In genomic region chr5:86352966-86353365, GRCm38 (mm10) we compare ENCODE assay signal across 9 mouse cellular contexts. TPM values are rescaled to one million over a fixed set of nuclear protein-coding genes. Genes with fewer than 3 reads are reported as not detected.
A peak's percentile ranks its signal among the peaks of the same experiment; 100 is the strongest.
DNase-seq lines count a peak whose midpoint lies in the region; TF ChIP-seq lines count a peak whose summit lies in the region.
"Had no signal": no experiment of that assay in that cellular context is flagged by ENCODE, and none has a peak within 500 bp of the region (broad histone marks: within the 10 kb centered on the region; RNA-seq: fewer than 3 reads in every experiment).

No protein-coding gene starts in this region.

- TF ChIP-seq CTCF in cortical plate, adult 2 months (IDR thresholded peaks at IDR 0.05; ENCODE audit: extremely low read depth, insufficient read depth, low read length) = peak; percentile 26; the same call in 1 of the 2 replicates

- H3K27ac ChIP-seq in cortical plate, adult 2 months (ENCODE audit: insufficient read depth, low read length) = no peak overlapping the region

- DNase-seq in heart, adult 18-20 months = peak; percentile 27 to 53
- DNase-seq in heart, adult 11 months = no peak
- peak; percentile 14 for DNase-seq in urinary bladder, postnatal 14 days (ENCODE audit: low spot score)
- DNase-seq in urinary bladder, adult 2 months (ENCODE audit: low spot score) = no peak
- peak; percentile 8 for DNase-seq in kidney, postnatal 14 days
- peak; percentile 15 for DNase-seq in right cerebral cortex, adult 18-20 months
- no peak for DNase-seq in spleen, postnatal 36 days (ENCODE audit: low spot score in 2 of 2)

- H3K4me3 ChIP-seq in cortical plate, adult 2 months (ENCODE audit: insufficient read depth, low read length) = no peak overlapping the region

- no peak for TF ChIP-seq POLR2A in cortical plate, adult 2 months (IDR thresholded peaks at IDR 0.05; ENCODE audit: extremely low read depth, insufficient read depth, low read length)

- no peaks in the 10 kb centered on the region for H3K4me1 ChIP-seq in cortical plate, adult 2 months (ENCODE audit: control insufficient read depth, insufficient read depth, low read length)

RNA-seq across cellular contexts. Expression of gene Tmprss11d, which starts 20.3 kb away (rescaled TPM):
- not detected for total RNA-seq in heart, adult 18-20 months (2021)
- polyA plus RNA-seq in urinary bladder, adult 2 months (2012; rRNA removed) = not detected in 2 replicates
- not detected in 2 replicates for polyA plus RNA-seq in cortical plate, adult 2 months (2012; rRNA removed)
- polyA plus RNA-seq: large intestine, adult 2 months had no signal

Comparison
In these comparisons a context has a peak if more than half of its experiments do, and no peak if none do; other contexts are left out.
1. DNase-seq: peak in heart, adult 18-20 months (2 of 2), urinary bladder, postnatal 14 days (single experiment), kidney, postnatal 14 days (single experiment) and right cerebral cortex, adult 18-20 months (single experiment); none in heart, adult 11 months (single experiment), urinary bladder, adult 2 months (single experiment) and spleen, postnatal 36 days (0 of 2).